Mouse (Mus musculus) CH12.LX (cell line): ENCODE measurements around the gene Zmynd10.

Source experiments
- CTCF ChIP-seq, 2 experiments: IDR thresholded peaks in 1 of 2; conservative IDR thresholded peaks in 1 of 2; 2 replicates each; pipeline ENCODE4 v1.5.1; 2011 to 2012; ENCODE audit warnings: low read depth in 2 of 2, low read length in 2 of 2, improper control_type of control experiment in 1 of 2, inconsistent platforms in 1 of 2, mild to moderate bottlenecking in 1 of 2, moderate library complexity in 1 of 2
- HCFC1 ChIP-seq: IDR thresholded peaks from 2 replicates; pipeline ENCODE4 v1.6.1; 2012; ENCODE audit warnings: low read depth, mild to moderate bottlenecking, inconsistent platforms, low read length, improper control_type of control experiment
- MEF2A ChIP-seq: IDR thresholded peaks from 2 replicates; pipeline ENCODE4 v1.6.1; 2014; ENCODE audit warnings: low read depth, mild to moderate bottlenecking, inconsistent platforms, low read length, improper control_type of control experiment, borderline replicate concordance
- ZNF384 ChIP-seq: IDR thresholded peaks from 2 replicates; pipeline ENCODE4 v1.6.1; 2012; ENCODE audit warnings: low read depth, low read length, improper control_type of control experiment, inconsistent platforms

- TF ChIP-seq HCFC1 (peak; percentile 42), ZNF384 (no peak), CTCF (conservative IDR thresholded peaks at IDR 0.05 in 1 of 2, IDR thresholded peaks at IDR 0.05 in 1 of 2; ENCODE audit: low read depth in 2 of 2, low read length in 2 of 2) (no peak), MEF2A (peak; percentile 6; the same call in 1 of the 2 replicates)
Observed at GRCm38 (mm10) chr9:107554319-107554825, 7.3 kb downstream of the Zmynd10 start.
